Mouse (Mus musculus): Measurements from ENCODE around the gene Mindy4.
"Not testable (repeated sequence)": the region's sequence is repeated elsewhere in the genome, so short reads cannot be mapped to it uniquely, and the experiment has no call there.

Gene Mindy4

DNA sequence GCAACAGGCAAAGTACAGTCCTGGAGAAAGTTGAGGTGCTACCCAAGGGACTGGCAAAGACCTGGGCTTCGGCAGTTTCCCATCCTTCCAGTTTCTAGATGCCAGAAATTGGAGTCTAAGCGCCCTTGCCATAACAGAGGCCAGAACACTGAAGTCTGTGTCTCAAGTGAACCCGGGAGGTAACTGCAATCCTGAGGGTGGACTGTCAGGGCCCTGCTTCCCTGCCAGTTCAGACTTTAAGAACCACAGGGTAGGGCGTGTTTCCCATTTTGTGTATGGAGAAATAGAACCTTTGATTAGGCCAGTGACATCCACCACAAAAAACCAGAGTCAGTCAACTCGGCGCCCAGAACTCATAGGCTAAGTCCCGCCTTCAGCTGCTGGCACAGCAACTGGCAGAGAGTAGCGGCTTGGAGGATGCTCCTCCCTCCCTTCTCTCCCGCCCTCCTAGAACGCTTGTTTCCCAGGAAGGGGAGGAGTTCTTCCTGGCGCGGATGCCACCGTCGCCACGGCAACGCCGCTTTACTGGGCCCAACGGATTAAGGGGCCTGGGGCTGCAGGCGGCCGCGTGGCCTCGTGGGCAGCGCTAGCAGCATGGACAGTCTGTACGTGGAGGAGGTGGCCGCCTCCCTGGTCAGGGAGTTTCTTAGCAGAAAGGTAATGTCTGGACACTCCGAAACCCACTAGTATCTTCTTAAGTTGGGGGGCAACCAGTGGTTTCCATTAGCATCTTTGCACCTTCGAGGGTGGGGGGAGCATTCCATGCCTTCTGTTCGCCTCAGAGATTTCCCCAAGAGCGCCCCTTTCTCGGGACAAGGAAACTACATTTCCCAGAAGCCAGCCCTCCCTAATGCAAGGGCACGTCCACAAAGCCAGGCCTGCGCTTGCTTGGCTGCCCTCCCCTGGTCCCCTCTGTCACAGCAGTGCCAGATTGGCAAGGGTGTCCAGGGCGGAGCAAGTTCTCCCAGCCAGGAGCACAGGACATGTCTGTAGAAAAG, at the start of gene Mindy4:
Gene Mindy4 (plus strand): TSS at position 471 of the 998 bp plus-strand sequence.
- DNase-seq (ENCODE audit: low read depth, low spot score) = peak; percentile 89

DNA sequence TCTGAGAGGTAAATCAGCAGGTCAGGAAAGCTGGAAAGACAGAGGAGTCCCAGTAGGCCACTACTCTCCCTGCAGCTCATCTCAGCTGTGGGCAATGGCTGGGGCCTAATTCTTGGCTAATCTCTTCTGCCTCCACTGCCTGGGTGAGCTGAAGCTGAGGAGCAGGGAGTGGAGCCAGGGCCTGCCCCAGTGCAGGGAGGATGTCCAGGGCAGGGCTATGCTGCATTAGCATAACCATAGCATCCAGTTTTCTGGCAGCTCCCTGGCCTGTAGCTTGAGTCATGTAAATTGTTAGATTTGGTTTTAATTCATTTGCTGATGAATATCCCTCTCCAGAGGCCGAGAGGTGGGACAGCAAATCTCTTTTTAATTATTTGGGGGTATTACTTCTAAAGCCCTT, 43.9 kb upstream of the Mindy4 start:
- no peak for DNase-seq (ENCODE audit: low read depth, low spot score)

- DNase-seq (ENCODE audit: low read depth, low spot score) = no peak
Measured at GRCm38 (mm10) chr6:55161311-55161761, 41.8 kb upstream of the Mindy4 start.

- no peak for DNase-seq (ENCODE audit: low read depth, low spot score)
Measured at GRCm38 (mm10) chr6:55163046-55163584, 40.1 kb upstream of the Mindy4 start.

GRCm38 (mm10) chr6:55166777-55167463, 36.3 kb upstream of the Mindy4 start:
- peak; percentile 68 for DNase-seq (ENCODE audit: low read depth, low spot score)

- DNase-seq (ENCODE audit: low read depth, low spot score) = no peak
Measured at GRCm38 (mm10) chr6:55169818-55170217, 33.4 kb upstream of the Mindy4 start.

DNA sequence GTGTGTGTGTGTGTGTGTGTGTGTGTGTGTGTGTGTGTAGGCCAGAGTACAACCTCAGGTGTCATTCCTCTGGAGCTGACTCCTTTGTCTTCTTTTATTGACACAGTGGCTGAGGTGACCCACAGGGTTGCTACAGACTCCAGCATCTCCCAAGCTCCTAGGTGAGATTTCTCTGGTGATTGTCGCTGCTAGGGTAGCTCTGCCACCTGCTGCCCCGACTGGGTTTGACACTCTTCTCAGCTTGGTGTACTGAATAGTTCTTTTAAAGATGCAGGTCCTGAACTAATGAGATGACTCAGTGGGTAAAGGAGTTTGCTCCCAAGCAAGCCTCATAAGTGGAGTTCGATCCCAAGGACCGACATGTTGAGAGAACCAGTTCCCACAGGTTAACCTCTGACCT, 31.5 kb upstream of the Mindy4 start:
- DNase-seq (ENCODE audit: low read depth, low spot score) = no peak

DNA sequence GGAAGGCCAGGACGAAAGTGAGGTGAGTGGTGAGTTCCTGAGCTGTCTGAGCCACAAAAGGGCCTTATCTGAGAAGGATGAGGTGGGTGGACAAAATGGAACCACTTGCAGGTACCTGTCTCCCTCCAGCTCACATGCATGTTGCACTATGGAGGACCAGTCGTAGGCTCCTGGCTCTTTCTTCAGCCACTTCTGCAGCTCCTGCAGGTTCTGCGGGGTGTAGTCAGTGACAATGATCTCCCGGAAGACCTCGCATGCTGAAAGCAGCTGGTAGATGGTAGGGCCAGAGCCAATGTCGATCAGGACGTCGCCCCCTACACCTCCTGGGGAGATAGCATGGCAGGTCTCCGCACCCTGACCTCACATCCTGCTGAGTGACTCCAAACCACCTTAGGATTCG, 30.0 kb upstream of the Mindy4 start:
- DNase-seq (ENCODE audit: low read depth, low spot score) = no peak

- DNase-seq (ENCODE audit: low read depth, low spot score) = no peak
Measured at GRCm38 (mm10) chr6:55173941-55174349, 29.2 kb upstream of the Mindy4 start.

- peak; percentile 62 for DNase-seq (ENCODE audit: low read depth, low spot score)
Measured at GRCm38 (mm10) chr6:55174741-55175181, 28.4 kb upstream of the Mindy4 start, which contains the start of gene Inmt. Gene Inmt, minus strand, starts transcription at chr6:55175043.

DNA sequence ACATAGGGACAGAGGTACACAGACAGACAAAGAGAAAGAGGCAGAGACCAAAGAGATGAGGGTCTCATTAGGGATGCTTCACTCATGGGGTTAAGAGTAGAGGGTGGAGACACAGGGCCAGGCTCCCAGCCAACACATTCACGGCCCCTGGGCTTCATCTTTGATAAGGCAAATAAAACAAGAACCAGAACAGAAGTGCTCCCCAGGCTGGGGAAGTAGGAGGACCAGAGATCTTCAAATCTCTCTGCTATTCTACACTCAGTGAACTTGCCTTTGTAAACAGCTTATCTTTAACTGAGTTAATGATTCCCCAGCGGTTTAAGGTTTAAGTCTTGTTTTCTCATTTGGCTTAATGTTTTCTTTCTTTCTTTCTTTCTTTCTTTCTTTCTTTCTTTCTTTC, 27.7 kb upstream of the Mindy4 start:
- DNase-seq (ENCODE audit: low read depth, low spot score) = no peak

GRCm38 (mm10) chr6:55175892-55176291, 27.3 kb upstream of the Mindy4 start:
- DNase-seq (ENCODE audit: low read depth, low spot score) = peak; percentile 54

GRCm38 (mm10) chr6:55177060-55177732, 26.0 kb upstream of the Mindy4 start:
- DNase-seq (ENCODE audit: low read depth, low spot score) = no peak

DNA sequence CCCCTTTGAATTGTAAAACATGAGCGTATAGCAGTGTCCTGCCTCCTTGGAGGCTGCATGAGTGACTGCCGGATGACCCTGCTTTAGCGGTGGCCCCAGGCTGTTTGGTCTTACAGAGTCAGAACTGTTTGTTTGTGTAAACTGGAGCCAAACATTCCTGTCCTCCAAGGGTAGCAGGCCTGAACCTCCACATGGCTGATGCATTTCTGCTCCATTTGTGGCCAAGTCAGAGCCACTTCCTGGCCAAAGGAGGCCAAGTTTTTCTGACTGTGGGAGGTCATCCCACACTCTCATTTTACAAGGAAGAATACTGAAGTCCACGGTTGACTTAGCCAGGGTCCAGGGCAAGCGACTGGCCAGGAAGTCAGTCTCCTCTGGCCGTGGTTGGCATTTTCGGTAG, 23.6 kb upstream of the Mindy4 start:
- no peak for DNase-seq (ENCODE audit: low read depth, low spot score)

GRCm38 (mm10) chr6:55182655-55183430, 20.3 kb upstream of the Mindy4 start:
- DNase-seq (ENCODE audit: low read depth, low spot score) = no peak

DNA sequence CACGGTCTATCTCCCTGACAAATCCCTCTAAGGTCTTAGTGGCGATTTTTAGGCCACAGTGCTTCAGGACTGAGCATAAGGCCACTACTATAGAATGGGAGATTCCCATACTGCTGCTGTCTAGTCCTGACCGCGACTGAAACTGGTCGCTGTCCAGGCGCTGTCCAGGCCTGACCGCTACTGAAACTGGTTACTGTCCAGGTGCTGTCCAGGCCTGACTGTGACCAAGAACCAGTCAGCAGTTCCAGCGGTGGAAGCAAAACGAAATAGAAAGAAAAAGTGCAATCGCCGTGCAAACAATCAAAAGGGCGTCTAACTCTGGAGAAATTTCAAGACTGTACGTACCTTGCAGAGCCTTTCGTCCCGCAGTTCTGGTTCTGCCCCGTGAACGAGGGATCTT, 15.4 kb upstream of the Mindy4 start:
- not testable (repeated sequence) for DNase-seq (ENCODE audit: low read depth, low spot score)

DNA sequence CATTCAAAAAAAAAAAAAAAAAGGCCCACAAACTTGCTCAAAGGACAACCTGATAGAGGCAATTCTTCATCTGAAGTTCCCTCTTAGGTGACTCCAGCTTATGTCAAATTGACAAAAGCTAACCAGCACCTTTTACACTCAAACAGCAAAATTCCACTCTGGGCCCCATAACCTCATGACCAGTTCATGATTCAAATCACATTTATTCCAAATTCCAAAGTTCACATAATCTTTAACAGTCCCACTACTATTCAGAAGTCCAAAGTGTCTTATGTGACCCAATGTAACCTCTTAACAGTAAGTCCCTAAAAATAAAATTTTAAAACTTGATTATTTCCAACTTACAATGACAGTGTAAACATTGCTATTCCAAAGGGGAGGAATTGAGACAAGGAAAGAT, 13.8 kb upstream of the Mindy4 start:
- no peak for DNase-seq (ENCODE audit: low read depth, low spot score)

DNA sequence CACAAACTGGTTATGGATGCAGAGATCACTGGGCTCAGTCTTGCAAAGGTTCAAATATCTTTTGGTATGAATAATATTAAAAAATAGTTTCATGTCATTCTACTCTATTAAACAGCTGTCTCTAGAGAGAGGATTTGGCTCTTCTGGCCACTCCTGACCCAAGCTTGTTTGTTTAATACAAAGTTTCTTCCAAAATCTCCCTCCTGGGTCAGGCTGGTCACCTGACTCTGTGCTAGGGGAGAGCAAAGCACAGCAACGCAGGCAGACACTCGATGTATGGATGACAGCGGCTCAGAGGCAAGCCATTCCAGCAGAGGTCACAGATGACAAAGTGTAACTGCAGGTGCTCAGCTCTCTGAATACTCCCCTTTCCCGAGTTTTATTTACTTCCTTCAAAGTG, 11.6 kb upstream of the Mindy4 start:
- peak; percentile 45 for DNase-seq (ENCODE audit: low read depth, low spot score)

- DNase-seq (ENCODE audit: low read depth, low spot score) = no peak
Measured at GRCm38 (mm10) chr6:55193171-55193570, 10.0 kb upstream of the Mindy4 start.

GRCm38 (mm10) chr6:55199047-55199446, 4.1 kb upstream of the Mindy4 start:
- peak; percentile 84 for DNase-seq (ENCODE audit: low read depth, low spot score)

GRCm38 (mm10) chr6:55203931-55204330, 748 bp downstream of the Mindy4 start:
- no peak for DNase-seq (ENCODE audit: low read depth, low spot score)
